Mouse (Mus musculus) stomach, postnatal 0 days (tissue): ENCODE results near the gene Ttll11.

Experiments used
- CTCF ChIP-seq: IDR thresholded peaks from 2 replicates; pipeline ENCODE4 v1.5.1; 2016; ENCODE audit warnings: antibody characterized with exemption, low read depth, mild to moderate bottlenecking, moderate library complexity
- EP300 ChIP-seq: optimal IDR thresholded peaks from 2 replicates; pipeline ENCODE3; 2016; ENCODE audit warnings: antibody characterized with exemption

- TF ChIP-seq CTCF (no peak), EP300 (no peak)
Observed at GRCm38 (mm10) chr2:35881896-35882295, 97.8 kb downstream of the Ttll11 start.
